Mouse (Mus musculus) mature B cell (primary cell): Measurements from ENCODE around the gene Uap1.

Experiments
- in situ Hi-C: fragments of 300-500 bp; cut with MboI; formaldehyde crosslinking; loops from 2 replicates; pipeline ENCODE4 v1.14.3; 2019

Uap1 gene

GRCm38 (mm10) chr1:170167781-170168180 is 7.0 kb downstream of the Uap1 start:
- in situ Hi-C loops = loop anchor here (25.0 kb wide), 1 partner anchor 205 kb away; the partner anchor contains the start of gene Hsd17b7

GRCm38 (mm10) chr1:170164913-170165312 is 9.8 kb downstream of the Uap1 start:
- in situ Hi-C loops = loop anchor here (25.0 kb wide), 1 partner anchor 203 kb away; the partner anchor contains the start of gene Hsd17b7

GRCm38 (mm10) chr1:170164053-170164614 is 10.6 kb downstream of the Uap1 start:
- in situ Hi-C loops = loop anchor here (25.0 kb wide), 1 partner anchor 202 kb away; the partner anchor contains the start of gene Hsd17b7

GRCm38 (mm10) chr1:170163398-170163943 is 11.3 kb downstream of the Uap1 start:
- in situ Hi-C loops = loop anchor here (25.0 kb wide), 1 partner anchor 201 kb away; the partner anchor contains the start of gene Hsd17b7

GRCm38 (mm10) chr1:170161852-170162251 is 12.9 kb downstream of the Uap1 start:
- in situ Hi-C loops = loop anchor here (25.0 kb wide), 1 partner anchor 200 kb away; the partner anchor contains the start of gene Hsd17b7

GRCm38 (mm10) chr1:170160397-170160938 is 14.3 kb downstream of the Uap1 start:
- in situ Hi-C loops = loop anchor here (25.0 kb wide), 1 partner anchor 198 kb away; the partner anchor contains the start of gene Hsd17b7

GRCm38 (mm10) chr1:170159707-170160106 is 15.1 kb downstream of the Uap1 start:
- in situ Hi-C loops = loop anchor here (25.0 kb wide), 1 partner anchor 197 kb away; the partner anchor contains the start of gene Hsd17b7

- in situ Hi-C loops = loop anchor here (25.0 kb wide), 1 partner anchor 193 kb away; the partner anchor contains the start of gene Hsd17b7
Measured at GRCm38 (mm10) chr1:170155761-170156160, 19.0 kb downstream of the Uap1 start.

GRCm38 (mm10) chr1:170155298-170155697 is 19.5 kb downstream of the Uap1 start:
- in situ Hi-C loops = loop anchor here (25.0 kb wide), 1 partner anchor 193 kb away; the partner anchor contains the start of gene Hsd17b7

GRCm38 (mm10) chr1:170153986-170154385 is 20.8 kb downstream of the Uap1 start:
- in situ Hi-C loops = loop anchor here (25.0 kb wide), 1 partner anchor 192 kb away; the partner anchor contains the start of gene Hsd17b7

- in situ Hi-C loops = loop anchor here (25.0 kb wide), 1 partner anchor 190 kb away; the partner anchor contains the start of gene Hsd17b7
Measured at GRCm38 (mm10) chr1:170152552-170152951, 22.2 kb downstream of the Uap1 start.

- in situ Hi-C loops = loop anchor here (25.0 kb wide), 1 partner anchor 189 kb away; the partner anchor contains the start of gene Hsd17b7
Measured at GRCm38 (mm10) chr1:170150870-170151269, 23.9 kb downstream of the Uap1 start.

GRCm38 (mm10) chr1:170149756-170150155 is 25.0 kb downstream of the Uap1 start:
- in situ Hi-C loops = loop anchor here (25.0 kb wide), 1 partner anchor 187 kb away; the partner anchor contains the start of gene Hsd17b7

GRCm38 (mm10) chr1:170148536-170148935 is 26.2 kb downstream of the Uap1 start:
- in situ Hi-C loops = no loop called here

- in situ Hi-C loops = no loop called here
Measured at GRCm38 (mm10) chr1:170147651-170148448, 26.9 kb downstream of the Uap1 start.

GRCm38 (mm10) chr1:170145606-170146005 is 29.2 kb downstream of the Uap1 start:
- in situ Hi-C loops = no loop called here

- in situ Hi-C loops = no loop called here
Measured at GRCm38 (mm10) chr1:170142256-170142871, 32.4 kb downstream of the Uap1 start.

- in situ Hi-C loops = no loop called here
Measured at GRCm38 (mm10) chr1:170141626-170142025, 33.1 kb downstream of the Uap1 start.

- in situ Hi-C loops = no loop called here
Measured at GRCm38 (mm10) chr1:170136351-170137009, 38.3 kb downstream of the Uap1 start.

- in situ Hi-C loops = no loop called here
Measured at GRCm38 (mm10) chr1:170134264-170134663, 40.5 kb downstream of the Uap1 start.

- in situ Hi-C loops = no loop called here
Measured at GRCm38 (mm10) chr1:170130962-170131361, 43.8 kb downstream of the Uap1 start.
